Comparison of ENCODE assay signal across 24 mouse cellular contexts in genomic region chr5:118829031-118829698, GRCm38 (mm10).
DNase-seq lines count a peak whose midpoint lies in the region; ATAC-seq lines count a peak whose summit lies in the region.
"Had no signal": no experiment of that assay in that cellular context is flagged by ENCODE, and none has a peak within 500 bp of the region (broad histone marks: within the 10 kb centered on the region; RNA-seq: fewer than 3 reads in every experiment).

No protein-coding gene starts in this region.

- 0 out of 2 replicates have a peak, but pooled peaks have one; percentile 49 for ATAC-seq in kidney, embryonic 14.5 days (ENCODE audit: low FRiP score, low TSS enrichment)
- no peak for ATAC-seq in megakaryocyte-erythroid progenitor cell, adult 5-6 weeks (replicated peaks; ENCODE audit: low FRiP score, low TSS enrichment, poor library complexity, severe bottlenecking)
- ATAC-seq: CD4-positive, CD25-positive, alpha-beta regulatory T cell, adult 4 months had no signal

- H3K4me2 ChIP-seq in kidney, embryonic 14.5 days (replicated peaks; ENCODE audit: low read depth, low read length): no peak overlapping the region
- H3K4me2 ChIP-seq: embryonic facial prominence, embryonic 12.5 days; hindbrain, embryonic 14.5 days; liver, embryonic 15.5 days; midbrain, embryonic 12.5 days; stomach, embryonic 15.5 days had no signal

- no peak overlapping the region for H3K27ac ChIP-seq in kidney, embryonic 14.5 days (ENCODE audit: low read depth, low read length)
- no peak overlapping the region; the same call in 1 of the 2 replicates for H3K27ac ChIP-seq in embryonic facial prominence, embryonic 10.5 days (replicated peaks)
- H3K27ac ChIP-seq: embryonic facial prominence, embryonic 12.5 days; heart, embryonic 10.5 days; hindbrain, embryonic 14.5 days; liver, embryonic 15.5 days; midbrain, embryonic 12.5 days; stomach, embryonic 15.5 days had no signal

- DNase-seq in kidney, adult 18-20 months: no peak
- DNase-seq in embryo, embryonic 10 days (ENCODE audit: low spot score): peak; percentile 69
- DNase-seq in embryonic facial prominence, embryonic 10.5 days (ENCODE audit: low spot score): peak; percentile 19
- peak; percentile 54 for DNase-seq in mesoderm, embryonic 11.5 days (ENCODE audit: low read depth, low spot score)
- DNase-seq in cerebellum, adult 11-12 months: no peak
- DNase-seq: adrenal gland, postnatal 14 days; cerebellum, adult 8-10 months; cerebellum, postnatal 36 days; heart, postnatal 4 days; kidney, postnatal 36 days; liver; lung, postnatal 4 days; right cerebral cortex, postnatal 25 days; thymus, adult 18-20 months; thymus, postnatal 4 days had no signal

- H3K9me3 ChIP-seq in kidney, embryonic 14.5 days (ENCODE audit: control insufficient read depth, low read length): peaks cover 3% of the 10 kb centered on the region
- H3K9me3 ChIP-seq in embryonic facial prominence, embryonic 10.5 days: no peaks in the 10 kb centered on the region
- H3K9me3 ChIP-seq: embryonic facial prominence, embryonic 12.5 days; heart, embryonic 10.5 days; liver, embryonic 15.5 days; midbrain, embryonic 12.5 days; stomach, embryonic 15.5 days had no signal

- H3K36me3 ChIP-seq in kidney, embryonic 14.5 days (ENCODE audit: control insufficient read depth, insufficient read depth, low read length): no peaks in the 10 kb centered on the region
- no peaks in the 10 kb centered on the region for H3K36me3 ChIP-seq in embryonic facial prominence, embryonic 10.5 days (replicated peaks)
- H3K36me3 ChIP-seq: embryonic facial prominence, embryonic 12.5 days; heart, embryonic 10.5 days; liver, embryonic 15.5 days; midbrain, embryonic 12.5 days; stomach, embryonic 15.5 days had no signal

- H3K9ac ChIP-seq in kidney, embryonic 14.5 days (ENCODE audit: low read depth, low read length): no peak overlapping the region
- H3K9ac ChIP-seq: embryonic facial prominence, embryonic 12.5 days; hindbrain, embryonic 14.5 days; liver, embryonic 15.5 days; midbrain, embryonic 12.5 days; stomach, embryonic 15.5 days had no signal

- H3K4me3 ChIP-seq in kidney, embryonic 14.5 days (ENCODE audit: low read length): no peak overlapping the region
- no peak overlapping the region for H3K4me3 ChIP-seq in embryonic facial prominence, embryonic 10.5 days
- H3K4me3 ChIP-seq: embryonic facial prominence, embryonic 12.5 days; heart, embryonic 10.5 days; liver, embryonic 15.5 days; midbrain, embryonic 12.5 days; stomach, embryonic 15.5 days had no signal

- peaks cover 10% of the 10 kb centered on the region for H3K4me1 ChIP-seq in kidney, embryonic 14.5 days (ENCODE audit: control insufficient read depth, insufficient read depth, low read length)
- peaks cover 26% of the 10 kb centered on the region for H3K4me1 ChIP-seq in embryonic facial prominence, embryonic 10.5 days
- H3K4me1 ChIP-seq: embryonic facial prominence, embryonic 12.5 days; liver, embryonic 15.5 days; stomach, embryonic 15.5 days had no signal

- WGBS in kidney, embryonic 14.5 days: 13% methylated on average over 14 of the region's 14 CpGs
- 34% methylated on average over 14 of the region's 14 CpGs for WGBS in embryonic facial prominence, embryonic 10.5 days

- no peaks in the 10 kb centered on the region for H3K27me3 ChIP-seq in kidney, embryonic 14.5 days (ENCODE audit: control insufficient read depth, insufficient read depth, low read length)
- no peaks in the 10 kb centered on the region for H3K27me3 ChIP-seq in embryonic facial prominence, embryonic 10.5 days (replicated peaks; ENCODE audit: low read depth, poor library complexity, severe bottlenecking)
- H3K27me3 ChIP-seq: embryonic facial prominence, embryonic 12.5 days; liver, embryonic 15.5 days; stomach, embryonic 15.5 days had no signal

Comparison
In these comparisons a context has a peak if more than half of its experiments do, and no peak if none do; other contexts are left out.
1. DNase-seq: peak in embryo, embryonic 10 days (single experiment), embryonic facial prominence, embryonic 10.5 days (single experiment) and mesoderm, embryonic 11.5 days (single experiment); none in kidney, adult 18-20 months (single experiment) and cerebellum, adult 11-12 months (single experiment).